Mouse (Mus musculus) liver, embryonic 14.5 days (tissue): ENCODE results near the gene Rbm38. TPM values are rescaled to one million over a fixed set of nuclear protein-coding genes. Genes with fewer than 3 reads are reported as not detected.

Source experiments
- ATAC-seq: fragments of 200-750 bp; cut with Nextera tagmentation; 2 replicates; pipeline ENCODE4 v1.8.0; 2017; ENCODE audit warnings: moderate number of reproducible peaks, mild to moderate bottlenecking, moderate library complexity; ENCODE audit not compliant: insufficient read depth
- DNase-seq, 3 experiments: peaks; one replicate each; pipeline ENCODE4 v3.0.0-alpha.2; 2012 to 2013; ENCODE audit warnings: low read depth in 3 of 3, low spot score in 3 of 3
- H3K27ac ChIP-seq: fragments of 300-500 bp; sonication (generic); 2 replicates; pipeline ENCODE4 v1.5.1; 2014; ENCODE audit warnings: moderate library complexity, mild to moderate bottlenecking, control low read depth, inconsistent platforms
- H3K27me3 ChIP-seq: fragments of 300-500 bp; sonication (generic); 2 replicates; pipeline ENCODE4 v1.6.1; 2014; ENCODE audit warnings: mild to moderate bottlenecking, low read length, moderate library complexity; ENCODE audit not compliant: control insufficient read depth, insufficient read depth
- H3K36me3 ChIP-seq: fragments of 300-500 bp; sonication (generic); replicated peaks from 2 replicates; pipeline ENCODE4 v1.6.1; 2014; ENCODE audit warnings: low read depth; ENCODE audit not compliant: control insufficient read depth, insufficient read depth
- H3K4me1 ChIP-seq, 2 experiments: fragments of 200-500 bp in 1 of 2; fragments of 300-500 bp in 1 of 2; sonication (generic) in 1 of 2; replicated peaks; 2 replicates each; pipeline ENCODE4 v1.6.1; 2012 to 2014; ENCODE audit warnings: antibody characterized with exemption in 1 of 2, inconsistent platforms in 1 of 2, low read length in 1 of 2; ENCODE audit not compliant: control insufficient read depth in 2 of 2, insufficient read depth in 2 of 2
- H3K4me2 ChIP-seq: fragments of 300-500 bp; sonication (generic); 2 replicates; pipeline ENCODE4 v1.6.1; 2014; ENCODE audit warnings: low read depth, mild to moderate bottlenecking, control low read depth, moderate library complexity
- H3K4me3 ChIP-seq, 2 experiments: fragments of 200-500 bp in 1 of 2; fragments of 300-500 bp in 1 of 2; sonication (generic) in 1 of 2; 2 replicates each; pipeline ENCODE4 v1.5.1; 2012 to 2014; ENCODE audit warnings: low read depth in 2 of 2, low read length in 2 of 2, mild to moderate bottlenecking in 2 of 2, control low read depth in 1 of 2, inconsistent platforms in 1 of 2, moderate library complexity in 1 of 2; ENCODE audit not compliant: insufficient read depth in 1 of 2
- H3K9ac ChIP-seq: fragments of 300-500 bp; sonication (generic); replicated peaks from 2 replicates; pipeline ENCODE4 v1.6.1; 2014; ENCODE audit warnings: mild to moderate bottlenecking, control low read depth, moderate library complexity
- H3K9me3 ChIP-seq: fragments of 300-500 bp; sonication (generic); 2 replicates; pipeline ENCODE4 v1.6.1; 2016; ENCODE audit warnings: low read length, mixed read lengths; ENCODE audit not compliant: control insufficient read depth
- CTCF ChIP-seq: IDR thresholded peaks from 2 replicates; pipeline ENCODE4 v1.5.1; 2016; ENCODE audit warnings: antibody characterized with exemption, low read depth, control low read depth
- EP300 ChIP-seq: IDR thresholded peaks from 2 replicates; pipeline ENCODE4 v1.6.1; 2016; ENCODE audit warnings: antibody characterized with exemption, low read depth
- WGBS: fragments of 180-500 bp; shearing (Covaris S2); extraction: QIAGEN DNeasy Blood & Tissue Kit; methylation state at CpG from one replicate; pipeline ENCODE4 v1.1.7; 2014; ENCODE audit not compliant: insufficient replicate concordance; 5-methylcytosine and 5-hydroxymethylcytosine counted together
- polyA plus RNA-seq, 2 experiments: library from polyadenylated mRNA; depleted of rRNA in 1 of 2; stranded (reverse) in 1 of 2; unstranded in 1 of 2; fragments of >200 nt; fragmentation: Nextera tagmentation in 1 of 2; extraction: Ambion mirVana in 1 of 2; gene quantifications; 2 replicates each; pipeline versions ENCODE4 v1.2.1 to v1.2.3; 2012 to 2014

Gene Rbm38
- polyA plus RNA-seq, 2 experiments: 270 to 274 TPM

DNA sequence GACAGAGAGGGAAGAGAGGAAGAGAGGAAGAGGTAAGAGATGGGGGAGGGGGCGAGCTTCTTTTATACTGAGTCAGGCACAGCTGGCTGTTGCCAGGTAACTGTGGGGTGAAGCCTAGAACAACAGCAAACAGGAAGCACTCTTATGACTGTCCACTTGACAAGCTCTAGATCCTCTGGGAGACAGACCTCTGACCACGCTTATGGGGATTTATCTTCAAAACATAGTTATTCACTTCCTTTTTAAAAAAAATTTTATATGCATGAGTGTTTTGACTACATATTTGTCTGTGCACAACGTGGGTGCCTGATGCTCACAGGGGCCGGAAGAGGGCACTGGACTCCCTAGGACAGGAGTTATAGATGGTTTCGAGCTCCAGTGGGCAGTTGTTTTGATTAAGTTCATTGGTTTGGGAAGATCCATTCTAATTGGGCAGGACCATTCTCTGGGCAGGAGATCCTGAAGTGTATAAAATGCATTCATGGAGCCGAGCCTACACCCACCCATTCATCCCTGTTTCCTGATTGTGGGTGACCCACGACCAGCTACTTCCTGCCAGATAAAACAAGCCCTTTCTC is 43.5 kb upstream of the Rbm38 start:
- DNase-seq (no peak), ATAC-seq (no peak)
- Histone ChIP-seq H3K4me1 (0 out of 4 replicates have a peak, but pooled peaks cover 0 to 2% of the 10 kb centered on the region in 2 experiments), H3K4me2 (peak overlapping the region; percentile 23; the same call in 1 of the 2 replicates), H3K27me3 (no peaks in the 10 kb centered on the region), H3K4me3 (no peak overlapping the region), H3K36me3 (no peaks in the 10 kb centered on the region), H3K27ac (no peak overlapping the region), H3K9ac (no peak overlapping the region), H3K9me3 (no peaks in the 10 kb centered on the region)
- TF ChIP-seq CTCF (no peak), EP300 (no peak)
- WGBS: 12% methylated on average over 7 of the region's 7 CpGs

DNA sequence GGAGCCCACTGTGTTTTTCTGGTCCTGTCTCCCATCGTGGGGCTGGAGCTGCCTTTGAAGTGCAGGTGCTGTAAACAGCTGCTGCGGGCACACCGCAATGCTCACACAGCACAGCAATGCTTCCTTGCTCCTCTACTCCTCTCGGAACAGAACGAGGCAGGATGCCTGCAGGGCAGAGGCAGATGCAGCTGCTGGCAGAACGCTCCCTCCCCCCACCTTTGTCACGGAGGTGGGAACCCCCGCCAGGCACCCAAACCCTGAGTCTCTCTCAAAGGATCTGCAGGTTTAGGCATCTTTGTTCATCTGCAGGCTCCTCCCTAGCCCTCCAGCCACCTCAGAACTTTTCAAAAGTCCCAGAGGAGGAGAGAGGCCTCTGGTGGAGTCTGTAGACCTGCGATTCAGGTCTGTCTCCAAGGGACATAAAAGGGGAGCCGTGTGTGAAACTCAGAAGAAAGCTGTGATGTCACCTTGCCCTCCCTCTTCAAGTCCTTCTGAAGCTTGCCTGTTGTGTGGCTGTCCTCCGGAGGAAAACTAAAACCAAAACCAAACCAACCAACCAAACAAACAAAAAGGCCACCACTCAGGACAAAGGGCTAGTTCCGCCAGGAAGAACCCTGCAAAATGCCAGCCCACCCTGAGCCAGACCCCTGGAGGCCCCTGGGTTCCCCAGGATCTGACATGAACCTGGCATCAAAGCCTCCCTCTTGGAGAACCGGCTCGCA is 42.7 kb upstream of the Rbm38 start, which contains the start of gene Spo11:
Spo11 (plus strand) TSS at position 292 of the 722 bp plus-strand sequence.
- no peak within 1 kb of the TSS for H3K4me3 ChIP-seq
- DNase-seq: no peak
- TF ChIP-seq EP300: no peak
- 10% methylated on average over 14 of the region's 14 CpGs for WGBS
- H3K27me3 ChIP-seq: no peaks in the 10 kb centered on the region
- no peaks in the 10 kb centered on the region for H3K9me3 ChIP-seq
- peak within 1 kb of the TSS; percentile 23; the same call in 1 of the 2 replicates for H3K4me2 ChIP-seq
- no peaks in the 10 kb centered on the region for H3K36me3 ChIP-seq
- H3K27ac ChIP-seq: no peak within 1 kb of the TSS
- H3K9ac ChIP-seq: no peak within 1 kb of the TSS
- ATAC-seq: no peak
- H3K4me1 ChIP-seq: 0 out of 4 replicates have a peak, but pooled peaks cover 0 to 2% of the 10 kb centered on the region in 2 experiments

GRCm38 (mm10) chr2:172978131-172978633 is 42.1 kb upstream of the Rbm38 start:
- ATAC-seq (no peak), DNase-seq (no peak)
- Histone ChIP-seq H3K27ac (no peak overlapping the region), H3K9ac (no peak overlapping the region), H3K27me3 (no peaks in the 10 kb centered on the region), H3K4me2 (no peak overlapping the region), H3K36me3 (no peaks in the 10 kb centered on the region), H3K4me1 (0 out of 4 replicates have a peak, but pooled peaks cover 0 to 5% of the 10 kb centered on the region in 2 experiments), H3K9me3 (no peaks in the 10 kb centered on the region), H3K4me3 (no peak overlapping the region)
- TF ChIP-seq CTCF: no peak
- TF ChIP-seq EP300: no peak
- 30% methylated on average over 4 of the region's 4 CpGs for WGBS

- Histone ChIP-seq H3K27me3 (no peaks in the 10 kb centered on the region), H3K4me3 (no peak overlapping the region), H3K9me3 (no peaks in the 10 kb centered on the region), H3K9ac (no peak overlapping the region), H3K36me3 (no peaks in the 10 kb centered on the region), H3K4me2 (no peak overlapping the region), H3K4me1 (0 out of 4 replicates have a peak, but pooled peaks cover 0 to 5% of the 10 kb centered on the region in 2 experiments), H3K27ac (no peak overlapping the region)
- no peak for DNase-seq
- TF ChIP-seq CTCF (no peak; the same call in 1 of the 2 replicates), EP300 (no peak)
- no peak for ATAC-seq
- WGBS: 89% methylated on average over 42 of the region's 43 CpGs
Measured at GRCm38 (mm10) chr2:172979666-172980345, 40.5 kb upstream of the Rbm38 start.
